Mouse (Mus musculus): ENCODE measurements around the gene Gpd2. TPM values are rescaled to one million over a fixed set of nuclear protein-coding genes. Genes with fewer than 3 reads are reported as not detected.

The Gpd2 gene
- polyA plus RNA-seq, 1 experiment from 2014 or later = 23.0 TPM

GRCm38 (mm10) chr2:57318336-57318735, 80.9 kb downstream of the Gpd2 start:
- no peaks in the 10 kb centered on the region for H3K9me3 ChIP-seq (ENCODE audit: control insufficient read depth, low read length)
- H3K27ac ChIP-seq = no peak overlapping the region
- ATAC-seq (ENCODE audit: low FRiP score) (no peak), DNase-seq (ENCODE audit: low spot score) (no peak)
- WGBS = 63% methylated on average over 3 of the region's 3 CpGs
- no peaks in the 10 kb centered on the region for H3K4me1 ChIP-seq (replicated peaks; ENCODE audit: control insufficient read depth, insufficient read depth, low read length)
- H3K4me3 ChIP-seq (replicated peaks; ENCODE audit: low read length) = no peak overlapping the region
- H3K27me3 ChIP-seq (ENCODE audit: control insufficient read depth, insufficient read depth, low read length) = no peaks in the 10 kb centered on the region
- H3K4me2 ChIP-seq (replicated peaks) = no peak overlapping the region
- no peak overlapping the region for H3K9ac ChIP-seq
- no peaks in the 10 kb centered on the region for H3K36me3 ChIP-seq (replicated peaks; ENCODE audit: control insufficient read depth, insufficient read depth)

GRCm38 (mm10) chr2:57326091-57326490, 88.7 kb downstream of the Gpd2 start:
- no peak overlapping the region for H3K4me3 ChIP-seq (replicated peaks; ENCODE audit: low read length)
- no peak overlapping the region for H3K9ac ChIP-seq
- DNase-seq (ENCODE audit: low spot score) = no peak
- no peak overlapping the region for H3K27ac ChIP-seq
- no peaks in the 10 kb centered on the region for H3K36me3 ChIP-seq (replicated peaks; ENCODE audit: control insufficient read depth, insufficient read depth)
- no peaks in the 10 kb centered on the region; the same call in 1 of the 2 replicates for H3K9me3 ChIP-seq (ENCODE audit: control insufficient read depth, low read length)
- no peaks in the 10 kb centered on the region for H3K27me3 ChIP-seq (ENCODE audit: control insufficient read depth, insufficient read depth, low read length)
- H3K4me2 ChIP-seq (replicated peaks) = no peak overlapping the region
- no peaks in the 10 kb centered on the region for H3K4me1 ChIP-seq (replicated peaks; ENCODE audit: control insufficient read depth, insufficient read depth, low read length)
- no peak for ATAC-seq (ENCODE audit: low FRiP score)
- 93% methylated on average over 8 of the region's 8 CpGs for WGBS

GRCm38 (mm10) chr2:57329327-57329726, 91.9 kb downstream of the Gpd2 start:
- no peaks in the 10 kb centered on the region; the same call in 1 of the 2 replicates for H3K9me3 ChIP-seq (ENCODE audit: control insufficient read depth, low read length)
- H3K36me3 ChIP-seq (replicated peaks; ENCODE audit: control insufficient read depth, insufficient read depth) = no peaks in the 10 kb centered on the region
- 75% methylated on average over 7 of the region's 7 CpGs for WGBS
- ATAC-seq (ENCODE audit: low FRiP score) (no peak), DNase-seq (ENCODE audit: low spot score) (no peak)
- no peaks in the 10 kb centered on the region for H3K4me1 ChIP-seq (replicated peaks; ENCODE audit: control insufficient read depth, insufficient read depth, low read length)
- H3K4me2 ChIP-seq (replicated peaks) = no peak overlapping the region
- no peaks in the 10 kb centered on the region for H3K27me3 ChIP-seq (ENCODE audit: control insufficient read depth, insufficient read depth, low read length)
- no peak overlapping the region for H3K27ac ChIP-seq
- no peak overlapping the region for H3K4me3 ChIP-seq (replicated peaks; ENCODE audit: low read length)
- no peak overlapping the region for H3K9ac ChIP-seq

DNA sequence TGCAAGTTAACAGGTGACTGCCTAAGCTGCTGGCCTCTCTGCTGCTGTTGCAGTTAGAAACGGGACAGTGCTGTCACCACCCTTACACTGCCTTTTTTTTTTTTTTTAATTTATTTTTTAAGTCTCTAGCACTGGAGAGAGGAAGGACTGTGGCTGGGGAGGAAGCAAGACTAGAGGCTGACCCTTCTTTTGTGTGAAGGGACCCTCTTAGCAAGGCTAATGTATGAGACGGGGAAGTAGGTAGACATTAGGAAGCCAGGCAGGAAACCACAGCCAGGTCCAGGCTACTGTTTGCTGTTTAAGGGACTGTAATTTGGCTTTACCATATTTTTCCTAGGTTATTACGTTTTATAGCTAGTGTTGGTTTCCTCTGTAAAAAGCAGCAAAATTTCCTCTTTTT, 93.4 kb downstream of the Gpd2 start:
- 81% methylated on average over 3 of the region's 3 CpGs for WGBS
- H3K27me3 ChIP-seq (ENCODE audit: control insufficient read depth, insufficient read depth, low read length) = no peaks in the 10 kb centered on the region
- H3K9ac ChIP-seq = no peak overlapping the region
- H3K4me2 ChIP-seq (replicated peaks) = no peak overlapping the region
- ATAC-seq (ENCODE audit: low FRiP score) = no peak
- no peak overlapping the region for H3K27ac ChIP-seq
- DNase-seq (ENCODE audit: low spot score) = no peak
- no peaks in the 10 kb centered on the region for H3K4me1 ChIP-seq (replicated peaks; ENCODE audit: control insufficient read depth, insufficient read depth, low read length)
- no peak overlapping the region for H3K4me3 ChIP-seq (replicated peaks; ENCODE audit: low read length)
- H3K9me3 ChIP-seq (ENCODE audit: control insufficient read depth, low read length) = no peaks in the 10 kb centered on the region
- H3K36me3 ChIP-seq (replicated peaks; ENCODE audit: control insufficient read depth, insufficient read depth) = no peaks in the 10 kb centered on the region

DNA sequence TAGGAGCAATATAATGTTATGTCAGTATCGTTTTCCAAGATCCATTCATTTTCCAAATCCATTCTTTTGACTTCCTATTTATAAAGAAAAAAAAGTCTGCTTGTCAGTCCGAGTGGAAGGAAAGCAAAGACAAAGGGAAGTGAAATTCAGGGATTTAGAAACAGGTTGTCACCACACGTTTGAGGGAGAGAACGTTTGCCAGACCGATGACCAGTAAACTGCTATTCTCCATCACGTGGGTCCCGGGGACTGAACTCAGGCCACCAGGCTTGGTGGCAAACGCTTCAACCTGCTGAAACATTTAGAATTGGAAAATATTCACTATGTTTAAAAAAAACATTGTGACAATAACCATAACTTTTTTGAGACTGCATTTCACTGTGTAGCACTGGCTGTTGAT, 93.8 kb downstream of the Gpd2 start:
- H3K36me3 ChIP-seq (replicated peaks; ENCODE audit: control insufficient read depth, insufficient read depth) = no peaks in the 10 kb centered on the region
- H3K27me3 ChIP-seq (ENCODE audit: control insufficient read depth, insufficient read depth, low read length) = no peaks in the 10 kb centered on the region
- H3K9ac ChIP-seq = no peak overlapping the region
- no peak overlapping the region for H3K4me3 ChIP-seq (replicated peaks; ENCODE audit: low read length)
- WGBS = 90% methylated on average over 8 of the region's 8 CpGs
- DNase-seq (ENCODE audit: low spot score) (no peak), ATAC-seq (ENCODE audit: low FRiP score) (no peak)
- no peak overlapping the region for H3K4me2 ChIP-seq (replicated peaks)
- no peaks in the 10 kb centered on the region for H3K4me1 ChIP-seq (replicated peaks; ENCODE audit: control insufficient read depth, insufficient read depth, low read length)
- no peaks in the 10 kb centered on the region for H3K9me3 ChIP-seq (ENCODE audit: control insufficient read depth, low read length)
- H3K27ac ChIP-seq = no peak overlapping the region

DNA sequence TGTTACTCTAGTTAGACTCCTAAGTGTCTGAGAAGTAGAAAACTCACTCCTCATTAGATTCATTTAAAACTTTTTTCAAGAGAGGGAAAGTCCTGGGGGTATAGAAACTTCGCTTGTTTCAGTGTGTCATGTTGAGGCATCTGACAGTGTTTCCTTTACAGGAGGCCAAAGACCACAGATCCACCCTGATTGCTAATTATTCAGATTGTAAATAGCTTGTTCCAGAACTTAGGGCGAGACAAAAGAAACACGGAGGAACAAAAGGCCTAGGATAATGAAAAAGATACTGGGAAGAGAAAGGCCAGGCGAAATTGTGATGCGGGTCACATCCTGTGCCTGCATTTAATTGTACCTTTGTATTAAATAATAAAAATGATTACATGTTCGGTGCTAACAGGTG, 96.0 kb downstream of the Gpd2 start:
- Histone ChIP-seq H3K4me3 (replicated peaks; ENCODE audit: low read length) (no peak overlapping the region), H3K27me3 (ENCODE audit: control insufficient read depth, insufficient read depth, low read length) (no peaks in the 10 kb centered on the region), H3K4me1 (replicated peaks; ENCODE audit: control insufficient read depth, insufficient read depth, low read length) (no peaks in the 10 kb centered on the region), H3K4me2 (replicated peaks) (no peak overlapping the region), H3K36me3 (replicated peaks; ENCODE audit: control insufficient read depth, insufficient read depth) (no peaks in the 10 kb centered on the region), H3K9me3 (ENCODE audit: control insufficient read depth, low read length) (no peaks in the 10 kb centered on the region), H3K9ac (no peak overlapping the region), H3K27ac (no peak overlapping the region)
- ATAC-seq (ENCODE audit: low FRiP score) = no peak
- WGBS = 51% methylated on average over 6 of the region's 6 CpGs
- no peak for DNase-seq (ENCODE audit: low spot score)

- Histone ChIP-seq H3K4me2 (replicated peaks) (no peak overlapping the region), H3K9ac (no peak overlapping the region), H3K4me3 (replicated peaks; ENCODE audit: low read length) (no peak overlapping the region), H3K36me3 (replicated peaks; ENCODE audit: control insufficient read depth, insufficient read depth) (no peaks in the 10 kb centered on the region), H3K4me1 (replicated peaks; ENCODE audit: control insufficient read depth, insufficient read depth, low read length) (no peaks in the 10 kb centered on the region), H3K27ac (no peak overlapping the region), H3K9me3 (ENCODE audit: control insufficient read depth, low read length) (no peaks in the 10 kb centered on the region), H3K27me3 (ENCODE audit: control insufficient read depth, insufficient read depth, low read length) (no peaks in the 10 kb centered on the region)
- ATAC-seq (ENCODE audit: low FRiP score) = no peak
- 90% methylated on average over 15 of the region's 15 CpGs for WGBS
- no peak for DNase-seq (ENCODE audit: low spot score)
Observed at GRCm38 (mm10) chr2:57335397-57335796, 98.0 kb downstream of the Gpd2 start.

DNA sequence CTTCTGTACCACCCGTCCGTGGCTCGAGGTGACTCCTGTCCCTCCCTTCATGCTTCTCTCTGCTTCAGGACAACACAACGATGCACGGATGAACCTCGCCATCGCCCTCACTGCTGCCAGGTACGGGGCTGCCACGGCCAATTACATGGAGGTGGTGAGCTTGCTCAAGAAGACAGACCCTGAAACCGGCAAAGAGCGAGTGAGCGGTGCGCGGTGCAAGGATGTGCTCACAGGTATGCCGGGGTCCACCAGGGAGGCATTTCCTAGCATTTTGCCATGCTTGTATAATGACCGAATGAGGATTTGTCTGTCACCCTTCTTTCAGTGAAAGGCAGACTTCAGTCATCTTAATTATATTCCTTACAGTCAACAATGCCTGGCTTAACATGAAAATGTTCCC, 101.3 kb downstream of the Gpd2 start:
- no peak for DNase-seq (ENCODE audit: low spot score)
- Histone ChIP-seq H3K27me3 (ENCODE audit: control insufficient read depth, insufficient read depth, low read length) (no peaks in the 10 kb centered on the region), H3K4me1 (replicated peaks; ENCODE audit: control insufficient read depth, insufficient read depth, low read length) (no peaks in the 10 kb centered on the region), H3K36me3 (replicated peaks; ENCODE audit: control insufficient read depth, insufficient read depth) (no peaks in the 10 kb centered on the region), H3K9me3 (ENCODE audit: control insufficient read depth, low read length) (no peaks in the 10 kb centered on the region), H3K27ac (no peak overlapping the region), H3K9ac (no peak overlapping the region), H3K4me2 (replicated peaks) (no peak overlapping the region), H3K4me3 (replicated peaks; ENCODE audit: low read length) (no peak overlapping the region)
- ATAC-seq (ENCODE audit: low FRiP score) = no peak
- WGBS = 78% methylated on average over 16 of the region's 16 CpGs

- 54% methylated on average over 1 of the region's 1 CpGs for WGBS
- no peak for ATAC-seq (ENCODE audit: low FRiP score)
Observed at GRCm38 (mm10) chr2:57342910-57343309, 105.5 kb downstream of the Gpd2 start.

GRCm38 (mm10) chr2:57350615-57351014, 113.2 kb downstream of the Gpd2 start:
- 55% methylated on average over 9 of the region's 9 CpGs for WGBS
- no peak overlapping the region for H3K27ac ChIP-seq
- ATAC-seq (ENCODE audit: low FRiP score) (peak; percentile 83), DNase-seq (ENCODE audit: low spot score) (peak; percentile 64)
- no peaks in the 10 kb centered on the region; the same call in 1 of the 2 replicates for H3K4me1 ChIP-seq (replicated peaks; ENCODE audit: control insufficient read depth, insufficient read depth, low read length)
- no peak overlapping the region for H3K4me3 ChIP-seq (replicated peaks; ENCODE audit: low read length)
- H3K9ac ChIP-seq = 0 out of 2 replicates have a peak overlapping the region, but pooled peaks have one; percentile 1
- no peaks in the 10 kb centered on the region for H3K9me3 ChIP-seq (ENCODE audit: control insufficient read depth, low read length)
- no peaks in the 10 kb centered on the region for H3K36me3 ChIP-seq (replicated peaks; ENCODE audit: control insufficient read depth, insufficient read depth)
- no peaks in the 10 kb centered on the region for H3K27me3 ChIP-seq (ENCODE audit: control insufficient read depth, insufficient read depth, low read length)
- no peak overlapping the region for H3K4me2 ChIP-seq (replicated peaks)

More at GRCm38 (mm10) chr2:57342910-57343309, 105.5 kb downstream of the Gpd2 start:
- no peaks in the 10 kb centered on the region for H3K36me3 ChIP-seq (replicated peaks; ENCODE audit: control insufficient read depth, insufficient read depth)
- H3K27ac ChIP-seq = no peak overlapping the region
- H3K4me1 ChIP-seq (replicated peaks; ENCODE audit: control insufficient read depth, insufficient read depth, low read length) = no peaks in the 10 kb centered on the region
- H3K9ac ChIP-seq = no peak overlapping the region
- H3K27me3 ChIP-seq (ENCODE audit: control insufficient read depth, insufficient read depth, low read length) = no peaks in the 10 kb centered on the region
- no peaks in the 10 kb centered on the region for H3K9me3 ChIP-seq (ENCODE audit: control insufficient read depth, low read length)
- H3K4me2 ChIP-seq (replicated peaks) = no peak overlapping the region
- no peak overlapping the region for H3K4me3 ChIP-seq (replicated peaks; ENCODE audit: low read length)
- DNase-seq (ENCODE audit: low spot score) = no peak

Data from hindbrain, embryonic 14.5 days (tissue).